9 mouse cellular contexts compared by ENCODE assay signal in genomic region chr8:11841571-11841970, GRCm38 (mm10). TPM values are rescaled to one million over a fixed set of nuclear protein-coding genes. Genes with fewer than 3 reads are reported as not detected.
DNase-seq lines count a peak whose midpoint lies in the region; ATAC-seq lines count a peak whose summit lies in the region.
"Had no signal": no experiment of that assay in that cellular context is flagged by ENCODE, and none has a peak within 500 bp of the region (broad histone marks: within the 10 kb centered on the region; RNA-seq: fewer than 3 reads in every experiment).

No protein-coding gene starts in this region.

- no peaks in the 10 kb centered on the region for H3K9me3 ChIP-seq in forebrain, embryonic 12.5 days
- H3K9me3 ChIP-seq in intestine, embryonic 14.5 days (ENCODE audit: control insufficient read depth, low read length) = no peaks in the 10 kb centered on the region
- H3K9me3 ChIP-seq: limb, embryonic 13.5 days had no signal

- ATAC-seq in frontal cortex, adult (ENCODE audit: low TSS enrichment) = peak; percentile 63; the same call in 1 of the 2 replicates
- no peak for ATAC-seq in forebrain, embryonic 12.5 days (ENCODE audit: low FRiP score)
- no peak for ATAC-seq in intestine, embryonic 14.5 days (replicated peaks; ENCODE audit: low FRiP score, low TSS enrichment, low read depth)
- no peak for ATAC-seq in activated CD4-positive, CD25-positive, alpha-beta regulatory T cell, adult 4 months

- no peak overlapping the region for H3K9ac ChIP-seq in forebrain, embryonic 12.5 days
- H3K9ac ChIP-seq in intestine, embryonic 14.5 days (ENCODE audit: low read length) = no peak overlapping the region
- H3K9ac ChIP-seq: limb, embryonic 13.5 days had no signal

- no peak overlapping the region for H3K4me3 ChIP-seq in forebrain, embryonic 12.5 days (replicated peaks)
- no peak overlapping the region for H3K4me3 ChIP-seq in intestine, embryonic 14.5 days (ENCODE audit: low read depth, low read length)
- H3K4me3 ChIP-seq: limb, embryonic 13.5 days had no signal

- no peaks in the 10 kb centered on the region for H3K27me3 ChIP-seq in forebrain, embryonic 12.5 days
- H3K27me3 ChIP-seq in intestine, embryonic 14.5 days (replicated peaks; ENCODE audit: control insufficient read depth, insufficient read depth, low read length) = no peaks in the 10 kb centered on the region
- H3K27me3 ChIP-seq: limb, embryonic 13.5 days had no signal

- peaks cover 15% of the 10 kb centered on the region for H3K4me1 ChIP-seq in forebrain, embryonic 12.5 days
- H3K4me1 ChIP-seq in intestine, embryonic 14.5 days (replicated peaks; ENCODE audit: control insufficient read depth, insufficient read depth, low read length) = peaks cover 11% of the 10 kb centered on the region; the same call in 1 of the 2 replicates

- 38% methylated on average over 8 of the region's 8 CpGs for WGBS in forebrain, embryonic 12.5 days
- 39% methylated on average over 8 of the region's 8 CpGs for WGBS in intestine, embryonic 14.5 days

- H3K4me2 ChIP-seq in forebrain, embryonic 12.5 days = no peak overlapping the region
- no peak overlapping the region for H3K4me2 ChIP-seq in intestine, embryonic 14.5 days (ENCODE audit: low read length)
- H3K4me2 ChIP-seq: limb, embryonic 13.5 days had no signal

- 0 out of 2 replicates have a peak, but pooled peaks cover 1% of the 10 kb centered on the region for H3K36me3 ChIP-seq in forebrain, embryonic 12.5 days (replicated peaks)
- H3K36me3 ChIP-seq in intestine, embryonic 14.5 days (ENCODE audit: control insufficient read depth, insufficient read depth, low read length) = no peaks in the 10 kb centered on the region
- H3K36me3 ChIP-seq: limb, embryonic 13.5 days had no signal

- intact Hi-C loops in left cerebral cortex, postnatal 14 days (cut with DNase I) = loop anchor here (5.0 kb wide), 1 partner anchor 71 kb away; no protein-coding TSS in a partner anchor

- DNase-seq in frontal cortex, postnatal 25 days (ENCODE audit: low spot score in 2 of 2) = no peak
- DNase-seq in MN1 (ENCODE audit: low spot score) = peak; percentile 50
- DNase-seq in intestine, embryonic 14.5 days (ENCODE audit: low spot score) = peak; percentile 57
- DNase-seq in adrenal gland, postnatal 25 days = no peak
- no peak for DNase-seq in left cerebral cortex, postnatal 14 days (ENCODE audit: low spot score in 2 of 2)

- peak overlapping the region; percentile 44 for H3K27ac ChIP-seq in forebrain, embryonic 12.5 days
- no peak overlapping the region for H3K27ac ChIP-seq in intestine, embryonic 14.5 days (ENCODE audit: low read depth)
- H3K27ac ChIP-seq: limb, embryonic 13.5 days had no signal

RNA-seq across cellular contexts. Expression of gene Tex29, which starts 1.3 kb away (rescaled TPM):
- 0.26 TPM in 1 of 2 replicates, not detected in the other for polyA plus RNA-seq in forebrain, embryonic 12.5 days (2016; fragmentation: Nextera tagmentation; extraction: Ambion mirVana)
- 0.46 TPM in 1 of 2 replicates, not detected in the other for polyA plus RNA-seq in intestine, embryonic 14.5 days (2014; fragmentation: Nextera tagmentation; extraction: Ambion mirVana)
- not detected for polyA plus RNA-seq in activated CD4-positive, CD25-positive, alpha-beta regulatory T cell, adult 4 months (2017; shearing (Covaris generic))
- not detected in 2 replicates for total RNA-seq in adrenal gland, postnatal 25 days (2021)
- total RNA-seq in left cerebral cortex, postnatal 14 days (2021) = under 1 TPM; 0.57 to 0.77 TPM

Comparison
In these comparisons a context has a peak if more than half of its experiments do, and no peak if none do; other contexts are left out.
1. DNase-seq: peak in MN1 (single experiment) and intestine, embryonic 14.5 days (single experiment); none in frontal cortex, postnatal 25 days (0 of 2), adrenal gland, postnatal 25 days (single experiment) and left cerebral cortex, postnatal 14 days (0 of 2).